16 mouse cellular contexts compared by ENCODE assay signal in genomic region chr16:94356046-94356445, GRCm38 (mm10).
"Had no signal": no experiment of that assay in that cellular context is flagged by ENCODE, and none has a peak within 500 bp of the region (broad histone marks: within the 10 kb centered on the region; RNA-seq: fewer than 3 reads in every experiment).

No protein-coding gene starts in this region.

- H3K36me3 ChIP-seq: neural tube, embryonic 12.5 days; neural tube, embryonic 13.5 days; neural tube, embryonic 15.5 days; stomach, embryonic 15.5 days had no signal

- H3K4me3 ChIP-seq: neural tube, embryonic 12.5 days; neural tube, embryonic 13.5 days; neural tube, embryonic 15.5 days; stomach, embryonic 15.5 days had no signal

- H3K9ac ChIP-seq: neural tube, embryonic 12.5 days; neural tube, embryonic 13.5 days; neural tube, embryonic 15.5 days; stomach, embryonic 15.5 days had no signal

- H3K4me2 ChIP-seq: neural tube, embryonic 12.5 days; neural tube, embryonic 13.5 days; neural tube, embryonic 15.5 days; stomach, embryonic 15.5 days had no signal

- DNase-seq: retina, postnatal 1 day; right cerebral cortex, adult 18-20 months; right cerebral cortex, postnatal 14 days; right cerebral cortex, postnatal 25 days; right cerebral cortex, postnatal 4 days; spleen, adult 18-20 months; thymus, adult 18-20 months; thymus, adult 2 months; thymus, postnatal 14 days; thymus, postnatal 25 days; thymus, postnatal 4 days had no signal

- H3K4me1 ChIP-seq: neural tube, embryonic 12.5 days; neural tube, embryonic 13.5 days; neural tube, embryonic 15.5 days had no signal

- H3K27ac ChIP-seq: neural tube, embryonic 12.5 days; neural tube, embryonic 13.5 days; neural tube, embryonic 15.5 days; stomach, embryonic 15.5 days; stomach, postnatal 0 days had no signal

- H3K9me3 ChIP-seq: neural tube, embryonic 12.5 days; neural tube, embryonic 13.5 days; neural tube, embryonic 15.5 days; stomach, embryonic 15.5 days had no signal

- H3K27me3 ChIP-seq: neural tube, embryonic 12.5 days; neural tube, embryonic 13.5 days; neural tube, embryonic 15.5 days; stomach, embryonic 15.5 days had no signal
